Mouse (Mus musculus) E14TG2a.4 (cell line): ENCODE data around the gene Itga9.

ENCODE experiments used
- H3K27me3 ChIP-seq: 2 replicates; pipeline ENCODE4 v1.6.1; 2014; ENCODE audit warnings: low read length, control low read depth; ENCODE audit not compliant: insufficient read depth
- H3K36me3 ChIP-seq: 2 replicates; pipeline ENCODE4 v1.6.1; 2014; ENCODE audit warnings: low read length, control low read depth; ENCODE audit not compliant: insufficient read depth
- H3K4me1 ChIP-seq: replicated peaks from 2 replicates; pipeline ENCODE4 v1.6.1; 2014; ENCODE audit warnings: low read depth, low read length, control low read depth
- H3K4me3 ChIP-seq: replicated peaks from 2 replicates; pipeline ENCODE4 v1.5.1; 2014; ENCODE audit warnings: mild to moderate bottlenecking, low read length
- H3K9me3 ChIP-seq: 2 replicates; pipeline ENCODE4 v1.6.1; 2014; ENCODE audit warnings: low read length, control low read depth
- CTCF ChIP-seq: conservative IDR thresholded peaks from 2 replicates; pipeline ENCODE4 v1.5.1; 2014; ENCODE audit warnings: low read length
- NANOG ChIP-seq: IDR thresholded peaks from 2 replicates; pipeline ENCODE4 v1.6.1; 2014; ENCODE audit warnings: borderline replicate concordance, low read length, mixed read lengths
- POU5F1 ChIP-seq: IDR thresholded peaks from 2 replicates; pipeline ENCODE4 v1.6.1; 2014; ENCODE audit warnings: low read length, borderline replicate concordance

Itga9 gene

DNA sequence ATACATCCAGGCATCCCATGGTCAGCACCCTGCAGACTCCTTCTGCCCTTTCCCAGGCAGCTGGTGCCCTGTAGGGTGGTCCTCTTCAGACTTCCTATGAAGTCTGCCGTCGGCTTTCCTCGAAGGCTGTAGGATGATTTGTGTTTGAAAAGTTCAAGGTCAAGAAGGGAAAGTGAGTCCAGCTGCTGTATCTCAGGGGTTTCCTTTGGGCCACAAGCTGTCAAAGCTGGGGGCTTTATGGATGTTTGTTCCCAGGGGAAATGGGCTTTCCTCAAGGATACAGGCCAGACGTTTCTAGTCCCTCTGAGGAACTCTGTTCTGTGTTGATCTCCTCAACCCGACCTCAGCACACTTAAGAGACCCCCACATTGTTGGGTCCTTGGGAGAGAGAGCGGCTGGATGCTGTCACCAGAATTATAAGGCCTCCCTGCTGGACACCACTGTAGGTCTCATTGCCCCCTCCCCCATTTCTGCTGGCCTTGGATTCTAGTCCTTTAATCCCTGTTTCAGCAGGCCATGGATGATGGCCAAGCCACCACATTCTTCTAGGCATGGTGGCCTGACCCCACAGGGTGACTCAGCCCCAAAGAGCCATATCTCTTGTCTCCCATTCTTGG, 23.4 kb downstream of the Itga9 start:
- no peak overlapping the region for H3K4me3 ChIP-seq
- H3K36me3 ChIP-seq: peaks cover 40% of the 10 kb centered on the region
- TF ChIP-seq NANOG (no peak), POU5F1 (no peak), CTCF (no peak)
- H3K9me3 ChIP-seq: no peaks in the 10 kb centered on the region
- H3K27me3 ChIP-seq: no peaks in the 10 kb centered on the region
- peaks cover 17% of the 10 kb centered on the region for H3K4me1 ChIP-seq

DNA sequence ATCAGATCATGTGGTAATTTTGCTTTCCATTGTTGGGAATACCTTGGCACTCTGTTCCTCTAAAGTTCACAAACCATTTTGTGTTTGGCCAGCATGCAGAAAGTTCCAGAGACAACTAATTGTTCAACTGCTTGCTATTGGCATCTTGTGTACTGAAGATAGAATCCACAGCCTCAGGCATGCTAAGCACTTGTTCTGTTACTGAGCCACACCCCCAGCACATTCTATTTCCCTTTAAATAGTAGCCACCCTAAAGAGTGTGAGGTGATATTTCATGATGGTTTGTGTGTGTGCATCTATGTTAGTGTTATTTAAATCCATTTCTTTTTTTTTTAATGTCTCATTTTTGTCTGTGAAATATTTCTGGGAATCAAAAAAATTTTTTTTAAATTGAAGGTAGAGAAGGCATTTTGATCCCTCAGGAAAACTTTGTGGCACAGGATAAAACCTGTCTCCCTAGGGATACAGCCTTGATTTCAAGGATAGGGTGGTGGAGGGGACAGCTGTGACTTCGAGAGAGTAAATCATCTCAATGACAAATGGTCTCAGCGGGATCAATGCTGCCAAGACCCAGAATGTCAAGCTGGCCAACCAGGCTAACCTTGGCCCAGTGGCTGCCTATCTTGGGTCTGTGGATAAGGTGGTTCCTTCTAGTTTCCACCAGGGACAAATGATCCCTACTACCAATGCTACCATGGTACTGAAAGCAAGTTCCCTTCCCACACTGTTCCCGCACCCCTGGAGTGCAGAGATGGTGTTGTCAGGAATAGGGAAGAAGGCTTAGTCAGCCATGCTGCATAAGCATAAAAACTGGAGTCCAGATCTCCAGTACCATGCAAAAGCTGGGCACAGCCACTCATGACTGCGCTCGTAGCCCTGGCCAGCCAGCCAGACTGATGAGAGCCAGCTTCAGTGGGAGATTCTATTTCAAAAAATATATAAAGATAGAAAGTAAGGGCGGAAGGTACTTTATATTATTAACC, 25.6 kb downstream of the Itga9 start:
- no peak overlapping the region for H3K4me3 ChIP-seq
- TF ChIP-seq CTCF: no peak
- no peak for TF ChIP-seq NANOG
- no peak for TF ChIP-seq POU5F1

DNA sequence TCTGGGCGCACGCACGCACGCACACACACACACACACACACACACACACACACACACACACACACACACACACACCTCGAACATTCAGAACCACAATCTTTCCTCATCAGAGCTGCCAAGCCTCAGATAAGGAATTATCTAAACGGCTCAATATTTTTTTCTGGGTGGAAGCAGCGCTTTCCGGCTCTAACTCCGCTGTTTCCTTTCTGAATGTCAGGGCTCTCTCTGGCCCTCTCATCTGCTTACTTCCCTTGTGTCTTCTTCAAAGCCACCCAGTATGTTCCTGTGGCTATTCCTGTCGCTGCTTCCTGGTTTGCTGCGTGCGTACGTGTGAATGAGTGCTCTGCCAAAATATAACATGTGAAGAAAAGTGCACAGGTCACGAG, 26.3 kb downstream of the Itga9 start:
- Histone ChIP-seq H3K9me3 (no peaks in the 10 kb centered on the region), H3K27me3 (no peaks in the 10 kb centered on the region), H3K4me3 (no peak overlapping the region), H3K36me3 (peaks cover 50% of the 10 kb centered on the region), H3K4me1 (peaks cover 8% of the 10 kb centered on the region; the same call in 1 of the 2 replicates)
- no peak for TF ChIP-seq POU5F1
- TF ChIP-seq CTCF: no peak

More for the DNA sequence above, 25.6 kb downstream of the Itga9 start:
- H3K4me1 ChIP-seq: peaks cover 8% of the 10 kb centered on the region; the same call in 1 of the 2 replicates
- no peaks in the 10 kb centered on the region for H3K27me3 ChIP-seq
- no peaks in the 10 kb centered on the region for H3K9me3 ChIP-seq
- H3K36me3 ChIP-seq: peaks cover 51% of the 10 kb centered on the region

DNA sequence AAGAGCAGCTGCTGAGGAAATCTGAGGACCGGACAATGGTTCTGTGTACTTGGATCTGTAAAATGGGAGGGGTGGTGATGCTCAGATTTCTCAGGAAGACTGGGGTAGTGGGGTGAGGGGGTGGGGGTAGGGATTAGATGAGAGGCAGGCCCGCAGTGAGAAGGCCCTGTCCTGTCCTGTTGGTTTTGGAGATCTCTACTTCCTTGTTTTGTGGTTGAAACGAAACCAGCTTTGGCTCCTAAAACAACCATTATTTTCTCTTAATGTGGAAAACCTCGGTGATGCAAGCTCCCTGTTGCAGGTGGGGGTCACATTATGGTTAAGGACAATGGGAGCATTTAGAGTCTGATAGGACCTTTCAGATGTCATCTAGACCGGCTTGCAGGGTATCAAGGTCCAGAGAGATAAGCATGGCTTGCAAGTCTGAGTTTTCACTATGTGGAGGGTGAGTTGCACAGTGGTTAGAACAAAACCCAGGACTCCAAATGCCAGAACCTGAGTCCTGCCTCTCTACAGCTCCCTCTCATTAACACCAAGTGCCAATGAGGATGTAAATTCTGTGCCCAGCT, 32.2 kb downstream of the Itga9 start:
- H3K4me3 ChIP-seq: no peak overlapping the region
- TF ChIP-seq CTCF: no peak
- no peak for TF ChIP-seq POU5F1
- TF ChIP-seq NANOG: no peak
- no peaks in the 10 kb centered on the region for H3K4me1 ChIP-seq
- peaks cover 50% of the 10 kb centered on the region for H3K36me3 ChIP-seq
- H3K9me3 ChIP-seq: no peaks in the 10 kb centered on the region
- H3K27me3 ChIP-seq: no peaks in the 10 kb centered on the region

DNA sequence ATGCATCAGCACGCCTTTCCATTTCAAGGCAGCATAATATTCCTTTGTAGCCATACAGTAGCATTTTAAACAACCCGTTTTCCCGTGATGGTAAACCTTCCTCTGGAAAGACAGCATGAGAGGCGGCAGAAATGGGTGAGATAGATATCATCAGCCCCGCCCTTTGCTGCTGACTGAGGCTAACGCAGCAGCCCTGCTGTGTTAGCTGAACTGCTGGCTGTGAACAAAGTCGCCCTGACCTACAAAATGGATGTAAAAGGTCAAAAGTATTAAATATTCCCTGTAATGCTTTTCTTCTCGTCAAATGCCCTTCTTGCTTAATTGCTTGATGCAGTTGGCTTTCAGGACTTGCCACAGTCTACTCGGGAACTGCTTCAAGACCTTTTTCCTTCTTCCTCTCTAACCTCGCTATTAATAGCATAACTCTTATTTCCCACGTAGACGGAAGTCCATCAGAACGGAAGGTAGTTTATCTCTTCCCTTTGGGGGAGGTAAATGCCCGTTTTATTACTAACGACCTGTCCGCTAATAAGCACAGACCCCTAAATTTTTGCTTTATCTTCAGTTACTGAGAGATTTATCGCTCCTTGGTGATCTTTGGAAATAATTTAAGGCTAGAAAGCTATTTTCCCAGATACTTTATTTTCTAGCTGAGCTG, 39.3 kb downstream of the Itga9 start:
- Histone ChIP-seq H3K36me3 (peaks cover 16% of the 10 kb centered on the region; the same call in 1 of the 2 replicates), H3K9me3 (no peaks in the 10 kb centered on the region), H3K4me1 (peaks cover 21% of the 10 kb centered on the region), H3K27me3 (no peaks in the 10 kb centered on the region), H3K4me3 (no peak overlapping the region)
- TF ChIP-seq POU5F1 (no peak), NANOG (peak; percentile 52; the same call in 1 of the 2 replicates)

DNA sequence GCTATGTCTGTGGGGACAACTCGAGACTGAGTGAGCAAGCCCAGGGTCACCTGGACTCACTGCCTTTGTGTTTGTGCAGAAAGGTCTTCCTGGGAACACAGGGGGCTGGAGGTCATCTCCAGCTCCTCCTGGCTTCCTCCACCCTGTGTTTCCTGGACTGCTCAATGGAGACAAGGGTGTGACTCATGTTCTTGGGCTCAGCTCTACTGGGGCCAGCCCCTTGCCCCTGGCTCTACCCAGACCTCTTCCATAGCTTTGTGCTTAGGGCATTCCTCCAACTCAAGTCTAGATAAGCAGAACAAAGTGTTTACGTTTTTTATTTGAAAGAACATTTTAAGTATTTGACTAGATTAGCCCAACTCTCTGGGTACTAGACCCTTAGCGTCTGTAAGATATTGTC, 41.0 kb downstream of the Itga9 start:
- Histone ChIP-seq H3K36me3 (peaks cover 23% of the 10 kb centered on the region), H3K9me3 (no peaks in the 10 kb centered on the region), H3K4me1 (peaks cover 21% of the 10 kb centered on the region), H3K4me3 (no peak overlapping the region), H3K27me3 (no peaks in the 10 kb centered on the region)
- no peak for TF ChIP-seq NANOG
- no peak for TF ChIP-seq CTCF

DNA sequence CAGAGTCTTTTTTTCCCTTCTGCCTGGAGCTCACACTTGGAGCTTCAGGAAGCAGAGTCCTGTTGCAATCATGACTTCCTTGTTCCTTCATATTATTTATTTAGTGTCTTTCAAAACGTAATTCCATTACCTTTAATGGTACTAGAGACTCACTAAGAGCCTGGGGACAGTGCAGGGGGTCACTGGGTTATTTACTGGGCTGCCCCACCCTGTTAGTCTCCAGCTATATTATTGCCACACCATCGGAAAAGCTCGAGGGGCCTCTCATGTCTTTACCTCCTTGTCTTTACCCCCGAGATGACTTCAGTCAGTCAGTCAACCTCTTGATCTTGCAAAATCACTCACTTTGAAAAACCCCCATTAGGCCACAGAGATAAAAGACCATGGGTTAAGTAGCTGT, 44.5 kb downstream of the Itga9 start:
- Histone ChIP-seq H3K4me1 (peaks cover 7% of the 10 kb centered on the region), H3K36me3 (peaks cover 30% of the 10 kb centered on the region), H3K9me3 (no peaks in the 10 kb centered on the region), H3K4me3 (no peak overlapping the region), H3K27me3 (no peaks in the 10 kb centered on the region)
- no peak for TF ChIP-seq POU5F1
- no peak for TF ChIP-seq CTCF
- TF ChIP-seq NANOG: no peak

DNA sequence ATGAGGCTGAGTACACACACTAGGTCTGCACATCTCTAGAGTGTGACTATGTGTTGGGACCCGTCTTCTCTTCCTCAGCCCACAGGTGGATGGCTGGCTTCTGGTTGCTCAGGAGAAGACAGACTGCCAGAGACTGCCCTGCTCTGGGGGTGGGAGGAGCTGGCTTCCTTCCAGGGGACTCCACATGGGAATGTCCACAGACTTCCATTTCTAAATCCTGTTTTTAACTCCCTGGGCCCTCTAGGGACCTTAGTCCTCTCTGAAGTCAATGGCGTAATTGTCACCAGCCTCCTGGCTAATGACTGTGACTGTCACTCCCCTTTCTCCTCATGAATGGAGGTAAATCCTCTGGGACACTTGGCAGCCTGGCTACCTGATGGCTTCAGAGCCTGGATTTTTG, 45.4 kb downstream of the Itga9 start:
- H3K4me3 ChIP-seq: no peak overlapping the region
- H3K36me3 ChIP-seq: peaks cover 24% of the 10 kb centered on the region
- no peak for TF ChIP-seq CTCF
- TF ChIP-seq POU5F1: no peak
- no peak for TF ChIP-seq NANOG
- H3K9me3 ChIP-seq: no peaks in the 10 kb centered on the region
- H3K27me3 ChIP-seq: no peaks in the 10 kb centered on the region
- H3K4me1 ChIP-seq: peaks cover 4% of the 10 kb centered on the region; the same call in 1 of the 2 replicates
